Mouse (Mus musculus): ENCODE results near the gene Ctla4. TPM values are rescaled to one million over a fixed set of nuclear protein-coding genes. Genes with fewer than 3 reads are reported as not detected.

Ctla4 gene
- polyA plus RNA-seq, 1 experiment from 2014 or later: not detected

DNA sequence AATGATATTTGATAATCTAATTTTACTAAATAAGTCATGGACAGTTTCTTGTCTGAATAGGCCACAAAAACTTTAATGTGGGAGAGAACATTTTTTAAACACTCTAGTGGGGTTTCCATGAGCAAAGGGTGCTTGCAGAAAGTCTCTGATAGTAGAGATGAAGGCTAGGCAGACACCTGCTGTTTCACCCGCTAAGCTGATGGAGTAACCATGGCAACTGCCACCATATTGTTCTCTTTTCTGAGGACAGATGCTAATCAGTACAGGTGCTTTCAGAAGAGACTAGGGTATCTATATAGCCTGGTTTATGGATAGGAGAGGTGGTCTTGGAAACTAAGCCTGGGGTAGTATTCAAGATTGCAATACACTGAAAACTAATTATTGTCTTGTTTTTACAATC is 24.0 kb downstream of the Ctla4 start:
- no peak overlapping the region for H3K27ac ChIP-seq (ENCODE audit: low read length)
- no peaks in the 10 kb centered on the region for H3K27me3 ChIP-seq (ENCODE audit: insufficient read depth, low read length)
- no peak for ATAC-seq (ENCODE audit: low FRiP score, low TSS enrichment)
- WGBS: 83% methylated on average over 1 of the region's 1 CpGs
- H3K9me3 ChIP-seq (ENCODE audit: low read length): no peaks in the 10 kb centered on the region
- no peaks in the 10 kb centered on the region for H3K36me3 ChIP-seq (ENCODE audit: insufficient read depth, low read length)
- no peaks in the 10 kb centered on the region for H3K4me1 ChIP-seq (ENCODE audit: insufficient read depth, low read length)
- no peak overlapping the region for H3K9ac ChIP-seq (replicated peaks; ENCODE audit: low read length)
- H3K4me3 ChIP-seq (ENCODE audit: low read length): no peak overlapping the region
- no peak overlapping the region for H3K4me2 ChIP-seq (replicated peaks; ENCODE audit: low read depth, low read length)

DNA sequence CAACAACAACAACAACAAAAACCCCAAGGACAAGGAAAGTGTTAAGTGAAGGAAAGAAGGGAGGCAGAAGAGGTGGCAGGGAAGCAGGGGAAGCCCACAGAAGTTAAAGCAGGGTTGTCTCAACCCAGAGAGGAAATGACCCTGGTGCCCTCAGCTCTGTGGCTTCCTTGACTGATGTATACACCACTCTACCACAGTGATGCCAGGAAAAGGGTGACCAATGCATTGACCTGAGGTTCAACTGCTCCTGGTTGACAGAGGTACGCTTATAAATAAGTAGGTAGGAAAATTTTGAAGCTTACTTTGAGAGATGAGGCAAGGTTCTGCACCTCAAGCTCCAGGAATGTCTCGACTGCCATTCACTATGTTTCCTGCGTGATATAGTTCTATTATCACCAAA is 24.8 kb downstream of the Ctla4 start:
- Histone ChIP-seq H3K9me3 (ENCODE audit: low read length) (no peaks in the 10 kb centered on the region), H3K36me3 (ENCODE audit: insufficient read depth, low read length) (no peaks in the 10 kb centered on the region), H3K4me1 (ENCODE audit: insufficient read depth, low read length) (no peaks in the 10 kb centered on the region), H3K9ac (replicated peaks; ENCODE audit: low read length) (no peak overlapping the region), H3K4me2 (replicated peaks; ENCODE audit: low read depth, low read length) (no peak overlapping the region), H3K27ac (ENCODE audit: low read length) (no peak overlapping the region), H3K27me3 (ENCODE audit: insufficient read depth, low read length) (no peaks in the 10 kb centered on the region), H3K4me3 (ENCODE audit: low read length) (no peak overlapping the region)
- 84% methylated on average over 3 of the region's 3 CpGs for WGBS
- no peak for ATAC-seq (ENCODE audit: low FRiP score, low TSS enrichment)

DNA sequence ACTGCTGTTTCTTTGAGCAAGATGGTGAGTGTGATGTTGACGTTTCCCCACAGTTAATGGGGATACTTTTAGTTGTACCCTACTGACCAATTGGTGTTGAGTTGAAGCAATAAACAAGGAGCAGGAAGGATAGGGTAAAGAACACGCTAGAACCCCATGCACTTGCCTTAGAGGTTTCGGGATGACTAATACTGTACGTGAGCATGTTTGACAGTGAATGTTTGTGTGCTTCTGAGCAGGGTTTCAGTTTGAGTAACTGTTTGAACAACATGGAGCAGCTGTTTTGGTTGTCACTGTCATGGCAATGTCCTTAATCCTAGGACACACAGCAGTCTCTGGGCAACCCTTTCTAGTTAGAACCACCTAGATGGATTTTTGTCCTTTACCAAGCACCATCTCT is 26.5 kb downstream of the Ctla4 start:
- WGBS: 86% methylated on average over 4 of the region's 4 CpGs
- no peak overlapping the region for H3K27ac ChIP-seq (ENCODE audit: low read length)
- no peak overlapping the region for H3K9ac ChIP-seq (replicated peaks; ENCODE audit: low read length)
- no peaks in the 10 kb centered on the region for H3K27me3 ChIP-seq (ENCODE audit: insufficient read depth, low read length)
- H3K4me1 ChIP-seq (ENCODE audit: insufficient read depth, low read length): no peaks in the 10 kb centered on the region
- ATAC-seq (ENCODE audit: low FRiP score, low TSS enrichment): no peak
- H3K36me3 ChIP-seq (ENCODE audit: insufficient read depth, low read length): no peaks in the 10 kb centered on the region
- no peaks in the 10 kb centered on the region for H3K9me3 ChIP-seq (ENCODE audit: low read length)
- no peak overlapping the region for H3K4me2 ChIP-seq (replicated peaks; ENCODE audit: low read depth, low read length)
- H3K4me3 ChIP-seq (ENCODE audit: low read length): no peak overlapping the region

DNA sequence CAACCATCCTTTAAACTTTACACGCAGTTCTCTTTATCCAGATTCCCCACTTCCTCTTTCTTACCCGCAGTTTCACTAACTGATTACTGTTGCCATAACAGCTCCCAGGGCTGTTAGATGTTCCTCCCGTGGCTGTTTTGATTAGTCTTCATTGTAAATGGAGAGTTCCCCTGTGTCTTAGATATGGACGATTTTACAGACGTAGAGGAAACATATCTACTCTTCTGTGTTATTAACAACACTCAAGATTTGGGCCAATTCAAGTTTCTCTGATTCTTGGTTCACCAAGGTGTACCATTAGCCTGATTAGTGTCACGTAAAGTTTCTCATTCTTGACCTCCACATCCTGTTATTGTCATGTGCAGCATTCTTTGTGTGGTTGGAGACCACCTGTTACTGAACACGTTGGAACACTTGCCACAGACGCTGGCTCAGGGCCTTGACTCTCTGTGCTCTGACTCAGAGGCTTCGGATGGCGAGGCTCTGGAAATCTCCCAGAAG is 29.5 kb downstream of the Ctla4 start:
- no peak overlapping the region for H3K27ac ChIP-seq (ENCODE audit: low read length)
- ATAC-seq (ENCODE audit: low FRiP score, low TSS enrichment): no peak
- H3K9me3 ChIP-seq (ENCODE audit: low read length): no peaks in the 10 kb centered on the region
- H3K4me3 ChIP-seq (ENCODE audit: low read length): no peak overlapping the region
- H3K27me3 ChIP-seq (ENCODE audit: insufficient read depth, low read length): no peaks in the 10 kb centered on the region
- no peak overlapping the region for H3K9ac ChIP-seq (replicated peaks; ENCODE audit: low read length)
- no peaks in the 10 kb centered on the region; the same call in 1 of the 2 replicates for H3K4me1 ChIP-seq (ENCODE audit: insufficient read depth, low read length)
- no peaks in the 10 kb centered on the region for H3K36me3 ChIP-seq (ENCODE audit: insufficient read depth, low read length)
- WGBS: 60% methylated on average over 10 of the region's 10 CpGs
- H3K4me2 ChIP-seq (replicated peaks; ENCODE audit: low read depth, low read length): no peak overlapping the region

DNA sequence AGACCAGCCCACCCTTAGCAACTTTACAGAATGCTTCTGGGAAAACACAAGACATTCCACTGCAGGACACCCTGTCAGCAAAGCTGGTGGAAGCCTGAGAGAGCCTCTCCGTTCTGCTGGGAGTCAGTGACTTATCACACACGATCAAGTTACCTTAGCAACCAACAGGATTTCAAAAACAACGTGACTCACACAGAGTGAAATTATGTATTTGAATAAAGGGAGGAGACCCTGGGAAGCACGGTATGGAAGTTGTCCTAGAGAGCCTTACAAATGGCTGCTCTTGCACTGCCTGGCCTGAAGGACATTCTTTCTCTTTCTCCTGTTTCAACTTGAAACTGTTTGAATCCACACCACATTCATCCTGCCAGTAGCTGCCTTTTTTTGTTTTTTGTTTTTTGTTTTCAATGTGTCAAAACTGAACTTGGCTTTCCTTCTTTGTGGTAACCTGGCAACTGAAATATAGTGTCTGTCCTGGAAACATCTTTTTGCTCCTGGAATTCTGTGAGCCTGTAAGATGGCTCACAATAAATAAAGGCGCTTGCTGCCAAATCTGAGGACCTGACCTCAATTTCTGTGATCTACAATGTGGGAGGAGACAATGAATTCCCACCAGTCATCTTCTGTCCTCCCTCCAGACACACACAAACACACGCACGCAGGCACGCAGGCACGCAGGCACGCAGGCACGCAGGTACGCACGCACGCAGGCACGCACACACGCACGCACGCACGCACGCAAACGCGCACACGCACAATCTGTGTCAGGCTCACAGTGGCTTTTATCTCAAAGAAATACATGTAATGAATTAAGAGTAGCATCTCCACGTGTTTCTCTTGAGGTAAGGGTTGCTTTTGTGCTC is 33.9 kb downstream of the Ctla4 start:
- WGBS: 72% methylated on average over 24 of the region's 24 CpGs
- H3K9me3 ChIP-seq (ENCODE audit: low read length): no peaks in the 10 kb centered on the region
- ATAC-seq (ENCODE audit: low FRiP score, low TSS enrichment): no peak; the same call in 1 of the 2 replicates

DNA sequence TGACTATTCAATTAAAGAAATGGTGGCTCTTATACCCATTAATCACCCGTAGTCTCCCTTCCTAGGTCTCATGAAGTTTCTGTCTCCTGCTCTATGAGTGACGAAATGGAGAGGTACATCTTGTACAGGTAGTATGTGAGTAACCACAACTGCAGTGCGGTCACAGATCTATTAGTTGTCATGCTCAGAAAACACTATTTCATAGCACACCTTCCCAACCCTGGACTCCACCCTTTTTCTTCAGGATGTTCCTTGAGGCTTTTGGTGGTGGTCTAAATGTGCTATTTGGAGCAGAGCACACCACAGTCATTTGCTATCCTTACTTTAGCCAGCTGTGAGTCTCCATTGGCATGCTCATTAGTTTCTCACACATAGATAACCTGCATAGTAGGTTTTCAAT is 42.2 kb downstream of the Ctla4 start:
- Histone ChIP-seq H3K4me2 (replicated peaks; ENCODE audit: low read depth, low read length) (no peak overlapping the region), H3K9me3 (ENCODE audit: low read length) (no peaks in the 10 kb centered on the region), H3K4me1 (ENCODE audit: insufficient read depth, low read length) (no peaks in the 10 kb centered on the region), H3K27ac (ENCODE audit: low read length) (no peak overlapping the region), H3K9ac (replicated peaks; ENCODE audit: low read length) (no peak overlapping the region), H3K36me3 (ENCODE audit: insufficient read depth, low read length) (no peaks in the 10 kb centered on the region), H3K4me3 (ENCODE audit: low read length) (no peak overlapping the region), H3K27me3 (ENCODE audit: insufficient read depth, low read length) (no peaks in the 10 kb centered on the region)
- ATAC-seq (ENCODE audit: low FRiP score, low TSS enrichment): no peak
- 93% methylated on average over 3 of the region's 3 CpGs for WGBS

More for the DNA sequence above, 33.9 kb downstream of the Ctla4 start:
- Histone ChIP-seq H3K36me3 (ENCODE audit: insufficient read depth, low read length) (no peaks in the 10 kb centered on the region), H3K4me3 (ENCODE audit: low read length) (no peak overlapping the region), H3K27ac (ENCODE audit: low read length) (no peak overlapping the region), H3K4me2 (replicated peaks; ENCODE audit: low read depth, low read length) (no peak overlapping the region), H3K9ac (replicated peaks; ENCODE audit: low read length) (no peak overlapping the region), H3K27me3 (ENCODE audit: insufficient read depth, low read length) (no peaks in the 10 kb centered on the region), H3K4me1 (ENCODE audit: insufficient read depth, low read length) (no peaks in the 10 kb centered on the region; the same call in 1 of the 2 replicates)

DNA sequence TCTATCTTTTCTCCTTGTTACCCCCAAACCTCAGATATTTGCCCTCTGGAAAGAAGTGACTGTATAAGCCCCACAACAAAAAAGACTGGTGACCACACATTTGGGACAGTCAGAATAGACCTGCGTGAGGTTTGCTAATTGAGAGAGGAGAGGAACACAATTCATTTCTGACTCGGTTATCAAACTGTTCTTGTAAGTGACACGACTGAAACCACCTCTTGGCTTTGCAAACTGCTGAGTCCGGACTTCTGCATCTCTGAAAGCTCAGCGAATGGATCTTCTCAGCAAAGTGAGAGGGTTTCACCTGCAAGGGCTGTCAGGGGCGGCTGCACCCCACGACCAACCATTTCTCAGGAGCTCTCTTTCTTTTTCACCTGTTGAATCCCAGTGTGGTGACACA is 43.6 kb downstream of the Ctla4 start:
- WGBS: 82% methylated on average over 7 of the region's 7 CpGs
- Histone ChIP-seq H3K9me3 (ENCODE audit: low read length) (no peaks in the 10 kb centered on the region), H3K4me3 (ENCODE audit: low read length) (no peak overlapping the region), H3K4me2 (replicated peaks; ENCODE audit: low read depth, low read length) (no peak overlapping the region), H3K36me3 (ENCODE audit: insufficient read depth, low read length) (no peaks in the 10 kb centered on the region), H3K27me3 (ENCODE audit: insufficient read depth, low read length) (no peaks in the 10 kb centered on the region), H3K27ac (ENCODE audit: low read length) (no peak overlapping the region), H3K4me1 (ENCODE audit: insufficient read depth, low read length) (no peaks in the 10 kb centered on the region), H3K9ac (replicated peaks; ENCODE audit: low read length) (no peak overlapping the region)
- ATAC-seq (ENCODE audit: low FRiP score, low TSS enrichment): no peak

DNA sequence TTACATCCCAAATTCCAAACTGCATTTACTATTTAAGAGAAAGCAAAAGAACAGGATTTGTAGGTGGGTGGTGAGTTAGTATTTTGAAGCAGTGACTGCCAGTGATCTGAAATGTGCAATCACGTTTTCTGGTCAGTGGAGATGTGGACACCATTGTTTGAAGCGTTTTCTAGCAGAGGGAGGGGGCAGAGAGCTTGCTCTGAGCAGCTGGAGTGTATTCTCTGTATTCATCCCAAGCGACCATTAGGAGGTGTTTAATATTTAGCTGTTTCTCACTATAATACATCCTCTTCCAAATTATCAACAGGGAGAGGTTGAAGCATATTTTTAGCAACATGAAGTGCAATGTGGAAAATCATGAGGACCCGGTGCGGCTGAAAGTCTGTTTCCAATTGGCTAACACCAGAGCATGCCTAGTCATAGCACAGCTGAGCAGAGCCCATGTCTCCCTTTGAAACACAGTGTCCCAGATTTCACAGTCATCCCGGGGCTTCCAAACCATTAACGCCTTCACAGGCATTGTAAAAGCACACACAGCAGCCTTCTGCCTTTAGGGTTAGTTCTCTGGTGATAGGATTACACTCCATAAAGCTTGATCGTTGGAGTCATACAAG is 49.3 kb downstream of the Ctla4 start:
- no peak overlapping the region for H3K27ac ChIP-seq (ENCODE audit: low read length)
- H3K4me3 ChIP-seq (ENCODE audit: low read length): no peak overlapping the region
- H3K4me2 ChIP-seq (replicated peaks; ENCODE audit: low read depth, low read length): no peak overlapping the region
- H3K9ac ChIP-seq (replicated peaks; ENCODE audit: low read length): no peak overlapping the region
- H3K4me1 ChIP-seq (ENCODE audit: insufficient read depth, low read length): no peaks in the 10 kb centered on the region
- ATAC-seq (ENCODE audit: low FRiP score, low TSS enrichment): no peak
- no peaks in the 10 kb centered on the region for H3K9me3 ChIP-seq (ENCODE audit: low read length)
- H3K36me3 ChIP-seq (ENCODE audit: insufficient read depth, low read length): no peaks in the 10 kb centered on the region
- H3K27me3 ChIP-seq (ENCODE audit: insufficient read depth, low read length): no peaks in the 10 kb centered on the region
- WGBS: 43% methylated on average over 8 of the region's 8 CpGs

DNA sequence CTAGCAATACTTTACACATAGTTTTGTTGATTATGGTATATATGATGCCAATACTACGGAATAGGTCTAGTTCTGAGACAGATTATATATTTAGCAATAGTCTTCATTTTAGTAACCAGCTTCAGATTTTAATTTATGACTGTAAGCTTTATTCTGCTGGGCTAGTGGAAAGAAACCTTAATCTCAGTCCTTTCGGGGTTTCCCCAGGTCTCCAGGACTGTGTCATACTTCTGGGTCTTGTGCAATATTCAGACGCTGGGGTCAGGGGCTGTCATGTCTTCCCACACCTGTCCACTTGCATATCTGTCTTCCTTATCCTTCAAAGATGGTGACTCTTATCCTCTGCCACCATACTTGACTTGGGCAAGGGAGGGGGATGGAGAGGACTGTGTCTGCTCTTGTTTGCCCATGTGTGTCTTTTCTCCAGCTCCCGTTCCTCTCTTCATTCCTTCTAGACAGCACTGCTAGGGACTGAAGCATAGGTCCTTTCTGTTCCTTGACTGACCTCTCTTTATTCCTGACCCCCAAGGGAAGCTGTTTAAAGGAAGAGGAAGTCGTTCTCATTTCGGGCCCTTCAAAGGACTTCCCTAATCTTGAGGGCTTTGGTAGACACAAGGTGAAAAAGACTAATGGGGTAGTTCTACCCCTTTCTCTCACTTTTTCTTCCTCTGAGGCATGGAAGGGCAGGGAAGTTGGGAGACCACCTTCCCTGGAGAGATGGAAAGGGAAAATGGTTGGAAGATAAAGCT is 50.3 kb downstream of the Ctla4 start:
- H3K9ac ChIP-seq (replicated peaks; ENCODE audit: low read length): no peak overlapping the region
- no peak overlapping the region for H3K4me2 ChIP-seq (replicated peaks; ENCODE audit: low read depth, low read length)
- no peak overlapping the region for H3K4me3 ChIP-seq (ENCODE audit: low read length)
- no peaks in the 10 kb centered on the region for H3K4me1 ChIP-seq (ENCODE audit: insufficient read depth, low read length)
- H3K27me3 ChIP-seq (ENCODE audit: insufficient read depth, low read length): no peaks in the 10 kb centered on the region
- no peak overlapping the region for H3K27ac ChIP-seq (ENCODE audit: low read length)
- no peaks in the 10 kb centered on the region for H3K36me3 ChIP-seq (ENCODE audit: insufficient read depth, low read length)
- no peaks in the 10 kb centered on the region for H3K9me3 ChIP-seq (ENCODE audit: low read length)
- no peak for ATAC-seq (ENCODE audit: low FRiP score, low TSS enrichment)
- 66% methylated on average over 6 of the region's 6 CpGs for WGBS

Data from kidney, embryonic 16.5 days (tissue).